Mouse (Mus musculus) ES-Bruce4 (cell line): ENCODE data around the gene Lrmda. TPM values are rescaled to one million over a fixed set of nuclear protein-coding genes. Genes with fewer than 3 reads are reported as not detected.
A peak's percentile ranks its signal among the peaks of the same experiment; 100 is the strongest.

Experiments
- H3K27ac ChIP-seq: 2 replicates; pipeline ENCODE4 v1.5.1; 2012; ENCODE audit warnings: low read length, inconsistent platforms; ENCODE audit not compliant: insufficient read depth
- H3K27me3 ChIP-seq: 2 replicates; pipeline ENCODE4 v1.6.1; 2012; ENCODE audit warnings: mild to moderate bottlenecking, low read length, inconsistent platforms; ENCODE audit not compliant: control insufficient read depth, poor library complexity, insufficient read depth, severe bottlenecking
- H3K36me3 ChIP-seq: 2 replicates; pipeline ENCODE4 v1.6.1; 2012; ENCODE audit warnings: inconsistent platforms, mild to moderate bottlenecking, low read length, moderate library complexity; ENCODE audit not compliant: control insufficient read depth, poor library complexity, insufficient read depth, severe bottlenecking
- H3K4me1 ChIP-seq: one replicate; pipeline ENCODE4 v1.8.1; 2011; ENCODE audit warnings: low read length; ENCODE audit not compliant: control insufficient read depth, insufficient read depth
- H3K4me3 ChIP-seq: 2 replicates; pipeline ENCODE4 v1.5.1; 2011; ENCODE audit warnings: low read depth, mild to moderate bottlenecking, low read length
- H3K9ac ChIP-seq: 2 replicates; pipeline ENCODE4 v1.6.1; 2012; ENCODE audit warnings: low read depth, mild to moderate bottlenecking, inconsistent platforms; ENCODE audit not compliant: poor library complexity, severe bottlenecking
- H3K9me3 ChIP-seq: replicated peaks from 2 replicates; pipeline ENCODE4 v1.6.1; 2012; ENCODE audit warnings: mild to moderate bottlenecking, low read length, inconsistent platforms; ENCODE audit not compliant: control insufficient read depth, poor library complexity, insufficient read depth, severe bottlenecking
- CTCF ChIP-seq: IDR thresholded peaks from one replicate; pipeline ENCODE4 v1.8.1; 2011; ENCODE audit warnings: low read depth, low read length
- EP300 ChIP-seq: IDR thresholded peaks from 2 replicates; pipeline ENCODE4 v1.6.1; 2011; ENCODE audit warnings: low read depth, low read length; ENCODE audit not compliant: insufficient read depth
- POLR2A ChIP-seq: IDR thresholded peaks from one replicate; pipeline ENCODE4 v1.8.1; 2011; ENCODE audit warnings: low read length; ENCODE audit not compliant: insufficient read depth
- polyA plus RNA-seq: library from polyadenylated mRNA; stranded (reverse); fragments of >200 nt; gene quantifications from 2 replicates; pipeline ENCODE4 v1.2.4, GENCODE M21; 2011; ENCODE audit warnings: low read depth; ENCODE audit not compliant: missing spikeins, insufficient read depth, insufficient read length

The Lrmda gene
- polyA plus RNA-seq, 1 experiment, result not detected

GRCm38 (mm10) chr14:22014781-22015180 is 4.7 kb upstream of the Lrmda start:
- H3K36me3 ChIP-seq, result no peaks in the 10 kb centered on the region
- no peaks in the 10 kb centered on the region for H3K27me3 ChIP-seq
- no peak overlapping the region for H3K9ac ChIP-seq
- H3K4me1 ChIP-seq, result no peaks in the 10 kb centered on the region
- H3K9me3 ChIP-seq, result no peaks in the 10 kb centered on the region
- no peak overlapping the region for H3K27ac ChIP-seq
- H3K4me3 ChIP-seq, result no peak overlapping the region
- TF ChIP-seq EP300 (no peak), POLR2A (no peak), CTCF (no peak)

GRCm38 (mm10) chr14:22017011-22017410 is 2.5 kb upstream of the Lrmda start:
- Histone ChIP-seq H3K4me1 (no peaks in the 10 kb centered on the region), H3K27me3 (no peaks in the 10 kb centered on the region), H3K36me3 (no peaks in the 10 kb centered on the region), H3K9me3 (no peaks in the 10 kb centered on the region), H3K4me3 (no peak overlapping the region), H3K9ac (no peak overlapping the region), H3K27ac (no peak overlapping the region)
- TF ChIP-seq CTCF (no peak), EP300 (no peak), POLR2A (no peak)

GRCm38 (mm10) chr14:22019949-22020845 is 685 bp downstream of the Lrmda start:
- Histone ChIP-seq H3K9me3 (no peaks in the 10 kb centered on the region), H3K4me3 (peak overlapping the region; percentile 64), H3K36me3 (no peaks in the 10 kb centered on the region), H3K27ac (no peak overlapping the region), H3K27me3 (no peaks in the 10 kb centered on the region), H3K4me1 (no peaks in the 10 kb centered on the region), H3K9ac (peak overlapping the region; percentile 1; the same call in 1 of the 2 replicates)
- TF ChIP-seq EP300, result no peak
- TF ChIP-seq POLR2A, result no peak
- TF ChIP-seq CTCF, result no peak

GRCm38 (mm10) chr14:22020885-22021284 is 1.4 kb downstream of the Lrmda start:
- Histone ChIP-seq H3K9ac (no peak overlapping the region), H3K9me3 (no peaks in the 10 kb centered on the region), H3K4me1 (no peaks in the 10 kb centered on the region), H3K4me3 (no peak overlapping the region), H3K36me3 (no peaks in the 10 kb centered on the region), H3K27ac (no peak overlapping the region), H3K27me3 (no peaks in the 10 kb centered on the region)
- TF ChIP-seq EP300 (no peak), POLR2A (no peak), CTCF (no peak)

GRCm38 (mm10) chr14:22023533-22023932 is 4.0 kb downstream of the Lrmda start:
- H3K9ac ChIP-seq, result no peak overlapping the region
- no peak overlapping the region for H3K27ac ChIP-seq
- no peaks in the 10 kb centered on the region for H3K36me3 ChIP-seq
- no peaks in the 10 kb centered on the region for H3K4me1 ChIP-seq
- no peak overlapping the region for H3K4me3 ChIP-seq
- no peaks in the 10 kb centered on the region for H3K9me3 ChIP-seq
- TF ChIP-seq POLR2A, result no peak
- no peak for TF ChIP-seq CTCF
- TF ChIP-seq EP300, result no peak
- no peaks in the 10 kb centered on the region for H3K27me3 ChIP-seq

- Histone ChIP-seq H3K27me3 (0 out of 2 replicates have a peak, but pooled peaks cover 1% of the 10 kb centered on the region), H3K9me3 (no peaks in the 10 kb centered on the region), H3K36me3 (no peaks in the 10 kb centered on the region), H3K27ac (no peak overlapping the region), H3K9ac (no peak overlapping the region), H3K4me3 (no peak overlapping the region), H3K4me1 (no peaks in the 10 kb centered on the region)
- TF ChIP-seq POLR2A (no peak), CTCF (no peak), EP300 (no peak)
These were observed 16.4 kb downstream of the Lrmda start for GRCm38 (mm10) chr14:22035900-22036299.
